Mouse (Mus musculus) CH12.LX (cell line): ENCODE data around the gene Hipk1. TPM values are rescaled to one million over a fixed set of nuclear protein-coding genes. Genes with fewer than 3 reads are reported as not detected.

Experiments
- DNase-seq: peaks from one replicate; pipeline ENCODE4 v3.0.0-alpha.2; 2013; ENCODE audit errors: extremely low read depth
- H3K27ac ChIP-seq: 2 replicates; pipeline ENCODE4 v1.5.1; 2012; ENCODE audit warnings: low read depth, mild to moderate bottlenecking, control low read depth, moderate library complexity; ENCODE audit not compliant: insufficient read depth
- H3K27me3 ChIP-seq: replicated peaks from 2 replicates; pipeline ENCODE3; 2012; ENCODE audit warnings: inconsistent platforms
- H3K36me3 ChIP-seq, 2 experiments: replicated peaks in 1 of 2; 2 replicates each; pipeline versions ENCODE3 to v1.6.1; 2012; ENCODE audit warnings: inconsistent platforms in 1 of 2, low read length in 1 of 2, mild to moderate bottlenecking in 1 of 2, mixed read lengths in 1 of 2, moderate library complexity in 1 of 2; ENCODE audit not compliant: control insufficient read depth in 1 of 2, insufficient read depth in 1 of 2
- H3K4me1 ChIP-seq, 2 experiments: 2 replicates each; pipeline ENCODE4 v1.6.1; 2012; ENCODE audit warnings: inconsistent platforms in 1 of 2, moderate library complexity in 1 of 2; ENCODE audit not compliant: insufficient read depth in 2 of 2, control insufficient read depth in 1 of 2
- H3K4me2 ChIP-seq: 2 replicates; pipeline ENCODE4 v1.6.1; 2012; ENCODE audit warnings: low read depth, mild to moderate bottlenecking, control low read depth; ENCODE audit not compliant: poor library complexity, insufficient read depth, severe bottlenecking
- H3K4me3 ChIP-seq, 3 experiments: fragments of 150-350 bp in 1 of 3; sonication (generic) in 1 of 3; replicated peaks in 1 of 3; 2 replicates each; pipeline versions ENCODE3 to v1.5.1; 2011 to 2012; ENCODE audit warnings: low read depth in 2 of 3, low read length in 2 of 3, mild to moderate bottlenecking in 2 of 3, moderate library complexity in 2 of 3, control low read depth in 1 of 3, improper control_type of control experiment in 1 of 3, inconsistent platforms in 1 of 3, mixed read lengths in 1 of 3; ENCODE audit not compliant: poor library complexity in 1 of 3
- H3K79me2 ChIP-seq: replicated peaks from 2 replicates; pipeline ENCODE4 v1.6.1; 2012; ENCODE audit warnings: mild to moderate bottlenecking, moderate library complexity; ENCODE audit not compliant: control insufficient read depth, poor library complexity, insufficient read depth, severe bottlenecking; ENCODE audit errors: extremely low read depth
- H3K9ac ChIP-seq: 2 replicates; pipeline ENCODE4 v1.6.1; 2012; ENCODE audit warnings: low read depth, mild to moderate bottlenecking, control low read depth, moderate library complexity; ENCODE audit not compliant: insufficient read depth
- H3K9me3 ChIP-seq: replicated peaks from 2 replicates; pipeline ENCODE3; 2012; ENCODE audit warnings: low read length, inconsistent platforms, mixed read lengths
- CTCF ChIP-seq, 2 experiments: IDR thresholded peaks in 1 of 2; conservative IDR thresholded peaks in 1 of 2; 2 replicates each; pipeline ENCODE4 v1.5.1; 2011 to 2012; ENCODE audit warnings: low read depth in 2 of 2, low read length in 2 of 2, improper control_type of control experiment in 1 of 2, inconsistent platforms in 1 of 2, mild to moderate bottlenecking in 1 of 2, moderate library complexity in 1 of 2
- E2F4 ChIP-seq: IDR thresholded peaks from 2 replicates; pipeline ENCODE4 v1.6.1; 2011; ENCODE audit warnings: low read depth, low read length, improper control_type of control experiment; ENCODE audit not compliant: insufficient replicate concordance
- ELF1 ChIP-seq: IDR thresholded peaks from 2 replicates; pipeline ENCODE4 v1.6.1; 2014; ENCODE audit warnings: low read depth, mild to moderate bottlenecking, inconsistent platforms, low read length, improper control_type of control experiment
- IRF4 ChIP-seq: IDR thresholded peaks from 2 replicates; pipeline ENCODE4 v1.6.1; 2014; ENCODE audit warnings: low read depth, mild to moderate bottlenecking, inconsistent platforms, low read length, improper control_type of control experiment
- JUN ChIP-seq: IDR thresholded peaks from 2 replicates; pipeline ENCODE4 v1.6.1; 2011; ENCODE audit warnings: low read depth, mild to moderate bottlenecking, low read length, improper control_type of control experiment, moderate library complexity; ENCODE audit not compliant: insufficient read depth
- MAFK ChIP-seq: IDR thresholded peaks from 2 replicates; pipeline ENCODE4 v1.6.1; 2011; ENCODE audit warnings: low read length, improper control_type of control experiment; ENCODE audit not compliant: insufficient replicate concordance
- MEF2A ChIP-seq: IDR thresholded peaks from 2 replicates; pipeline ENCODE4 v1.6.1; 2014; ENCODE audit warnings: low read depth, mild to moderate bottlenecking, inconsistent platforms, low read length, improper control_type of control experiment, borderline replicate concordance
- POLR2AphosphoS2 ChIP-seq: IDR thresholded peaks from 2 replicates; pipeline ENCODE4 v1.6.1; 2011; ENCODE audit warnings: low read depth, low read length, improper control_type of control experiment
- RAD21 ChIP-seq: IDR thresholded peaks from 2 replicates; pipeline ENCODE4 v1.6.1; 2011; ENCODE audit warnings: low read depth, mild to moderate bottlenecking, low read length, improper control_type of control experiment, moderate library complexity
- RCOR1 ChIP-seq: conservative IDR thresholded peaks from 2 replicates; pipeline ENCODE4 v1.6.1; 2012; ENCODE audit warnings: low read depth, mild to moderate bottlenecking, inconsistent platforms, low read length, improper control_type of control experiment
- TBP ChIP-seq: conservative IDR thresholded peaks from 2 replicates; pipeline ENCODE4 v1.6.1; 2011; ENCODE audit warnings: low read depth, low read length, improper control_type of control experiment
- USF2 ChIP-seq: conservative IDR thresholded peaks from 2 replicates; pipeline ENCODE4 v1.6.1; 2011; ENCODE audit warnings: low read depth, low read length, improper control_type of control experiment
- ZKSCAN1 ChIP-seq: IDR thresholded peaks from 2 replicates; pipeline ENCODE4 v1.6.1; 2012; ENCODE audit warnings: low read depth, inconsistent platforms, low read length, improper control_type of control experiment, borderline replicate concordance
- ZMIZ1 ChIP-seq: IDR thresholded peaks from 2 replicates; pipeline ENCODE4 v1.6.1; 2012; ENCODE audit warnings: low read depth, mild to moderate bottlenecking, inconsistent platforms, low read length, improper control_type of control experiment
- ZNF384 ChIP-seq: IDR thresholded peaks from 2 replicates; pipeline ENCODE4 v1.6.1; 2012; ENCODE audit warnings: low read depth, low read length, improper control_type of control experiment, inconsistent platforms
- dilution Hi-C: fragments of 300-500 bp; cut with MboI; formaldehyde crosslinking; loops from 2 replicates; pipeline ENCODE4 v1.14.3; 2020; ENCODE audit warnings: low sequenced_read_pairs; ENCODE audit not compliant: extremely low pct_unique_long_range_greater_than_20kb, extremely low pct_ligation_motif_present
- in situ Hi-C: fragments of 300-500 bp; cut with MboI; formaldehyde crosslinking; loops from 3 replicates; pipeline ENCODE4 v1.14.3; 2019; ENCODE audit warnings: low sequenced_read_pairs, low pct_ligation_motif_present, low pct_unique_long_range_greater_than_20kb, mixed read lengths
- polyA plus RNA-seq: library from polyadenylated mRNA; unstranded; fragments of >175 nt; gene quantifications from 2 replicates; pipeline ENCODE4 v1.2.1, GENCODE M21; 2012; ENCODE audit warnings: low read depth; ENCODE audit not compliant: insufficient read length
- total RNA-seq, 2 experiments: library from RNA; depleted of rRNA; stranded (reverse); fragments of 300-350 nt in 1 of 2; fragments of >200 nt in 1 of 2; gene quantifications; 2 replicates each; pipeline ENCODE4 v1.2.3; 2012 to 2014

Hipk1 gene
- total and polyA plus RNA-seq, 3 experiments = 26.2 to 35.9 (median 32.7) TPM

DNA sequence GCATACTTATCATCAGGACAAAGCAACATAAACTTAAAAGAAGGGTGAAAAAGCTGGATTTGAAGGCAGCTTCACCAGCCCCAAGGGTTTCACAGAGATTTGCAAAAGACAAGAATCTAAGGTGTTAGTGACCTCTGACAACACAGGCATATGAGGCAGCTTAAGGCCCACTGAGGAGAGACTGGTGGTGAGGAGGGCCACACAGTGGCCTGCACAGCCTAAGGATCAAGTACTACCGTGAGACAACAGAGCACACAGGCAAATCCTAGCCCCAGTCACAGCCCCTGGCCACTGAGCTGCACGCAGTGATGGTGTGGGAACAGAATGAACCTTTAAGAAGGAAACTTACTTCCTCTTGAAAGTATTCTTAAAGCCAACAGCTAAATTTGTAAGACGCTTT, 17.9 kb downstream of the Hipk1 start:
- Histone ChIP-seq H3K79me2 (peaks cover 81% of the 10 kb centered on the region), H3K4me1 (peaks cover 22 to 75% of the 10 kb centered on the region in 2 experiments), H3K27ac (peak overlapping the region; percentile 80), H3K27me3 (no peaks in the 10 kb centered on the region), H3K4me2 (peak overlapping the region; percentile 82), H3K4me3 (no peak overlapping the region), H3K9me3 (no peaks in the 10 kb centered on the region), H3K9ac (peak overlapping the region; percentile 52), H3K36me3 (peaks cover 27 to 60% of the 10 kb centered on the region in 2 experiments)
- in situ Hi-C loops (no loop called here), dilution Hi-C loops (no loop called here)
- no peak for DNase-seq
- no peak for TF ChIP-seq ZNF384

DNA sequence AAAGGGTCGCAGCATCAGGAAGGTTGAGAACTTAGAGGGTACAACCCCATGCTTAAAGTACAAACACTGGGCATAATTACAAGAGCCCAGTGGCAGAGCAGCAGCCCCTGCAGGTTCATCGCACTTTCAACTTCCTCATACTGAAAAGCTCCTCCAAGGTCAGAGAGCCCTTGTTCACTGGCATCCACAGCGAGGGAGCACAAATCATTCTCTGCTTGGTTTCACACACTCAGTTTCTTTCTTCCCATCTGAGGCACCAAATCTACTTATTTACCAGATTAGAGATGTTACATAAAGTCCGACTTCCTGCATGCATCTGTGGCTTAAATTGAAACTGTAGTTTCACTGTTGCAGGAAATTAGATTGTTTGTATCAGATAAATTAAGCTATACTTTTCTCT, 18.5 kb downstream of the Hipk1 start:
- H3K27ac ChIP-seq = peak overlapping the region; percentile 24
- H3K4me3 ChIP-seq = no peak overlapping the region
- H3K36me3 ChIP-seq = peaks cover 31 to 63% of the 10 kb centered on the region in 2 experiments

DNA sequence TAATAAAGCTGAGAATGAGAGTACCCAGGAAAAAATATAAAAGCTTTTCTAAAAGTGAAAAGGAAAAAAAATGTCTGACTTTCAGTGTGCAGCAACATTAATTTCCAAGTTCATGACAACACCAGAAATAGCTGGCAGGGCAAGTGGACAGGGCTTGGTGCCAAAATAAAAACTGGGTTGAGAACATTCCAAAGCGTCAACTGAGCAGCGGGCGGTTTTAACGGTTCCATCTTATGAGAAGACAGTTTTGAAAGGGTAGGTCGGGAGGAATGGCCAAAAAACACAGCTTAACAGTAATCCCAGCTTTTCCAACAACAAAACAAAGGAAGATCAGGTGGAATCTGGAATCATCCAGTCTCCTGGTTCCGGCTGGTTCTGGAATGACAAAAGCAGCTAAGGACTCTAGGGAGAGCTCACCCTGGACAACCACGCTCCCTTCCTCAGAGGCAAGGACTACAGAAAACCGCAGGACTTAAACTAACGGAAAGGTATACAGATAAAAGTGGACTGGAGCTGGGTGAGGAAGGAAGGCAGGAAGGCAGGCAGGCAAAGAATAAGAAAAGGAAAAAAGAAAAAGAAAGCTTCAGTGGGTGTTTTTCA, 19.7 kb downstream of the Hipk1 start:
- Histone ChIP-seq H3K79me2 (peaks cover 77% of the 10 kb centered on the region), H3K9me3 (no peaks in the 10 kb centered on the region), H3K36me3 (peaks cover 20 to 56% of the 10 kb centered on the region in 2 experiments), H3K9ac (no peak overlapping the region), H3K27ac (no peak overlapping the region), H3K4me2 (no peak overlapping the region), H3K27me3 (no peaks in the 10 kb centered on the region), H3K4me3 (no peak overlapping the region), H3K4me1 (peaks cover 6 to 58% of the 10 kb centered on the region in 2 experiments)
- dilution Hi-C loops = no loop called here
- DNase-seq = no peak
- in situ Hi-C loops = no loop called here
- no peak for TF ChIP-seq E2F4
- no peak for TF ChIP-seq ZKSCAN1
- no peak for TF ChIP-seq MEF2A
- TF ChIP-seq RCOR1 = no peak
- TF ChIP-seq IRF4 = no peak
- no peak for TF ChIP-seq ELF1
- no peak for TF ChIP-seq ZMIZ1
- no peak for TF ChIP-seq MAFK
- no peak for TF ChIP-seq JUN
- TF ChIP-seq TBP = no peak
- TF ChIP-seq USF2 = no peak
- no peak for TF ChIP-seq CTCF (conservative IDR thresholded peaks at IDR 0.05 in 1 of 2, IDR thresholded peaks at IDR 0.05 in 1 of 2; ENCODE audit: low read depth in 2 of 2, low read length in 2 of 2)
- no peak for TF ChIP-seq RAD21

More for the DNA sequence above, 18.5 kb downstream of the Hipk1 start:
- TF ChIP-seq POLR2AphosphoS2 (no peak), ELF1 (peak; percentile 28; the same call in 1 of the 2 replicates), TBP (peak; percentile 69; the same call in 1 of the 2 replicates)
- in situ Hi-C loops = no loop called here
- no peaks in the 10 kb centered on the region for H3K27me3 ChIP-seq
- peak overlapping the region; percentile 82; the same call in 1 of the 2 replicates for H3K4me2 ChIP-seq
- H3K9me3 ChIP-seq = no peaks in the 10 kb centered on the region
- peak overlapping the region; percentile 52 for H3K9ac ChIP-seq
- peaks cover 80% of the 10 kb centered on the region for H3K79me2 ChIP-seq
- H3K4me1 ChIP-seq = peaks cover 15 to 68% of the 10 kb centered on the region in 2 experiments
- dilution Hi-C loops = no loop called here
- no peak for DNase-seq
